Mouse (Mus musculus) stomach, adult 2 months (tissue): ENCODE results near the gene Naif1. TPM values are rescaled to one million over a fixed set of nuclear protein-coding genes. Genes with fewer than 3 reads are reported as not detected.

Experiments used
- polyA plus RNA-seq: library from polyadenylated mRNA; depleted of rRNA; stranded (reverse); fragments of >200 nt; gene quantifications from 2 replicates; pipeline ENCODE4 v1.2.3, GENCODE M21; 2012; rRNA removed

Naif1 gene
- polyA plus RNA-seq = 1.9 and 2.8 TPM in 2 replicates

GRCm38 (mm10) chr2:32449761-32450754, at the start of gene Naif1:
Gene Naif1 (plus strand): TSS chr2:32450457.

GRCm38 (mm10) chr2:32450881-32451844, 906 bp downstream of the Naif1 start, which contains the start of gene Slc25a25:
Gene Slc25a25 (minus strand): TSS chr2:32451445.

Other genes starting within 250 kb of the Naif1 start
- 9.7 and 9.8 TPM in 2 replicates for gene Pomt1, start 213.9 kb upstream of the Naif1 start, polyA plus RNA-seq
- gene Uck1, start 190.3 kb upstream of the Naif1 start, polyA plus RNA-seq = 21.3 and 24.4 TPM in 2 replicates
- gene Golga2, start 163.1 kb upstream of the Naif1 start, polyA plus RNA-seq = 22.5 and 23.4 TPM in 2 replicates
- gene Swi5, start 162.4 kb upstream of the Naif1 start, polyA plus RNA-seq = 114 and 127 TPM in 2 replicates
- gene Ciz1, start 98.1 kb upstream of the Naif1 start, polyA plus RNA-seq = 89.3 and 95.4 TPM in 2 replicates
- 52.3 and 67.7 TPM in 2 replicates for gene Dnm1, start 97.1 kb upstream of the Naif1 start, polyA plus RNA-seq
- gene 1110008P14Rik, start 68.5 kb upstream of the Naif1 start, polyA plus RNA-seq = 181 and 277 TPM in 2 replicates
- 3.1 and 5.2 TPM in 2 replicates for gene Lcn2, start 62.2 kb upstream of the Naif1 start, polyA plus RNA-seq
- 10.3 and 18.3 TPM in 2 replicates for gene Ptges2, start 54.6 kb upstream of the Naif1 start, polyA plus RNA-seq
- gene Slc25a25, start 988 bp downstream of the Naif1 start, polyA plus RNA-seq = 6.2 and 11.1 TPM in 2 replicates
- gene Fam102a, start 84.9 kb downstream of the Naif1 start, polyA plus RNA-seq = 43.7 and 54.8 TPM in 2 replicates
- gene Dpm2, start 120.4 kb downstream of the Naif1 start, polyA plus RNA-seq = 86.8 and 96.2 TPM in 2 replicates
- 0.16 and 0.27 TPM in 2 replicates for gene Pip5kl1, start 124.3 kb downstream of the Naif1 start, polyA plus RNA-seq
- not detected in 2 replicates for gene 9430097D07Rik, start 125.2 kb downstream of the Naif1 start, polyA plus RNA-seq
- gene St6galnac4, start 136.6 kb downstream of the Naif1 start, polyA plus RNA-seq = 5.9 and 7.3 TPM in 2 replicates
- 11.4 and 25.4 TPM in 2 replicates for gene St6galnac6, start 149.3 kb downstream of the Naif1 start, polyA plus RNA-seq
- gene Ak1, start 171.3 kb downstream of the Naif1 start, polyA plus RNA-seq = 29.4 and 34.1 TPM in 2 replicates
- gene Eng, start 196.1 kb downstream of the Naif1 start, polyA plus RNA-seq = 54.6 and 61.2 TPM in 2 replicates